Mouse (Mus musculus) heart, postnatal 25 days (tissue): Measurements from ENCODE around the gene Gm49369. TPM values are rescaled to one million over a fixed set of nuclear protein-coding genes. Genes with fewer than 3 reads are reported as not detected.

ENCODE experiments used
- DNase-seq: peaks from one replicate; pipeline ENCODE4 v3.0.0; 2022; ENCODE audit warnings: low spot score
- intact Hi-C: fragments of 180-260 bp; cut with DNase I; formaldehyde crosslinking; loops from one replicate; pipeline ENCODE4 v1.15.1; 2025
- total RNA-seq, 2 experiments: library from RNA; stranded (reverse); gene quantifications; 2 replicates each; pipeline ENCODE4 v1.2.3; 2021

Gm49369 gene
- total RNA-seq, 2 experiments from 2014 or later: 3.0 to 4.1 TPM

DNA sequence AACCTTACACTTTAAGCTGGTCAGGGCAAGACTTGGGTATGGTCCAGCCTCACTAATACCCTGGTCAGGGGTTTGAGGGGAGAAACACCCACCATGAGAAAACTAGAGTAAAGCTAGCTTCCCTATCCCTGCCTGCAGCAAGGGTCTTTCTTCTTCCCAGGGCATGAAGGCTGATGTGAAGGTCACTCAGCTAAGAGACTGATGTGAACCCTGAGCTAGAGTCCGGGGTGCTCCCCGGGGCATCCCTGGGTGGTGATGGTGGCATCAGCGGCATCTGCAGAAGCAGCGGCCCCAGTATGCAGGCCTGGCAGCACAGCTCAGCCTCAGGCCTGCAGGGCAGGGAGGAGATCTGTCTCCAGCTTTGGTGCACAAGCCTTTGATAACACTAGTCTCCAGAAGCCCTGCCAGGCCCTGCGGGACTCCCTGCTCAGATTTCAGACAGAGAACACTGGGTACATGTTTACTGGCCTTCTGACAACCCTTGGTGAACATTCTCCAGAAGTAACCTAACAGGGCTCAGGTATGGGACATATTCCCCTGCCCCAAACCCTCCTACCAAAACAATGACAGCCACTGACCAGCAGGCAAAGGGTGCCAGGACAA is 8.0 kb downstream of the Gm49369 start:
- no peak for DNase-seq
- intact Hi-C loops: no loop called here

DNA sequence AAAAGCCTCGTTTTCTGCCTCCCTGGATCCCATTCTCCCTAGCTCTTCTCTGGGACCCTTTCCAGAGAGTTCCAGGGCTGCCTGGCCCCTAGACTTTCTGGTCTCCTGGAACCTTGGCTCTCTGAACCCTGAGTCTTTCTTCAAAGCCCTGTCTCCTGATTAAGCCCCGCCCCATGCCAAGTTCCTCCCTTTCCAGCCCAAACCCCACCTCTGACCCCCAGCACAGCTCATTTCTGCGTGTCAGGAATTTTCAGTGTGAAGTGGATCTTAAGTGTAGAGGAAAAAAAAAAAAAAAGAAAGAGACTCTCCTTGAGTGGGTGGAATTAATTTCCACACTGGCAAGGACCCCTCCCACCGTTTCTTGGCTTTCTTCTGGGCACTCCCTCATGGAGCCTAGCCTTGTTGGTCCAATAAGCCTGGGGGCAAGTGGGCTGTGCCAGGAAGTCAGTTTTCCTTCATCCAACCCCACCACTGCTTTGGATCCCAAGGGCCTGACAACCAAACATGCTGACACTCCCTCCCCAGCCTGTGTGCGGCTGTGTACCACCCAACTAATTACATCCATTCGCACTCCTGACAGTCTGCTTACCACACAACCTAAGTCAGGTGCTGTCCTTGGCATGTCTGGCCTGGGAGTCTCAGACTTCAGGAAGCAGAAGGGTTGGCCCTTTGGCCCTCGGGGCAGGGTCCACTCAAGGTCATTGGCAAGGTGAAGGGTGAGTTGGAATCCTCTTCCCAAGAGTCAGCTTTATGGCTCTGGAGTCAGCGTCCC is 8.6 kb downstream of the Gm49369 start, which contains the start of gene Ifitm10:
Gene Ifitm10, minus strand, starts transcription at position 113 of the 772 bp plus-strand sequence.
- intact Hi-C loops: no loop called here
- DNase-seq: no peak

DNA sequence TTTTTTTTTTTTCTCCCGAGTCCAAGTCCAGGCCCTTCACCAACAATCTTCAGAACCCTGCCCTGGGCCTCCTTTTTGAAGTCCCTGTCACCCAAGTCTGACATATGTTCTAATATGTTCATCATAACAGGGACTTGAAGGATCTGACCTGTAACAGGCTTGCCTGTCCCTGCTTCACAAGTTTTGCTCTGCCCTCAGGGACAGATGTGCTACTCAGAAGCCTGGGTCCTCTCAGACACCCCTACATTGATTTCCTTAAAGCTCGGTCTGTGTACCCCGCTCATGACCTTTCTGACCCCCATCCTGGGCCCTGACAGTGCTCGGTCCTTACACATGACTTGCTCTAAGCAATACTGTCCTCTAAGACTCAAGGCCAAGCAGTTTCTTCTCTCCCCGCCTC is 9.4 kb downstream of the Gm49369 start:
- intact Hi-C loops: no loop called here
- DNase-seq: no peak

DNA sequence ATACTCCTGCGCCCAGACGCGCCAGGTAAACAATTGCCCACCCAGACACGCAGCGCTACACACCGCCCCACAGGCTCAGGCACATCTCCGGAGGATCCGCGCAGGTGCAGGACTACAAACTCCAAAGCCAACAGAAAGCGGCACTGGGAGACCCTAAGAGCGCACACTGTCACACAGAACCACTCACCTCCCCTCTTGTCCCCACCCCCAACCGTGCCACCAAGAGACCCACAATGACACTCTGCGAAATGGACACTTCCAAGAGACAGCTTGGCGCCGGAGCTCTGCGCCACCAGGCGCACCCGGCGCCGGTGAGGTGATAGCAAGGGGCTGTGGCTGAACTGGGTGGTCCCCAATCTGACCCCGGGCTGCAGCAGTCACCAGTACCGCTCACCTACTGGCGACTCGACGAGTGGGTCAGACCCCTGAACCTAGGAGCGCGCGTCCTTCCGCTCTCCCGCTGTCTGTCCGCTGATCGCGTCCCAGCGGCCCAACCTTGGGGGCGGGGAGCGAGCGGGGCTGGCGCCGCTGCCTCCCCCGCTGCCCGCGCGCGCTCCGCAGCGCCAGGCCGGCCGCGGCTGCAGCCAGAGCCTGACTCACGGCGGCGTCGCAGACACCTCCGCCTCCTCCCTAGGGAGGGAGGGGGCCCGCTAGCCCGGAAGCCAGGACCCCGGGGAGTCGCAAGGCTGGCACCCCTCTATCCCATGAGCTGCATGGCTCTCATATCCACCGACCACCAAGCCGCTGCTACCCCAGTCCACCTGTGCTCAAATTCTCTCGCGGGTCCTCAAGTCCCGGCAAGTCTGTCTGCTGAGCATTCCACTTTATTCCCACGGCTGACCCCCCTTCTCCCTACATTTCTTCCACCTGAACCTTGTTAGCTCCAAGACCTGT is 10.5 kb downstream of the Gm49369 start:
- intact Hi-C loops: no loop called here
- no peak for DNase-seq

DNA sequence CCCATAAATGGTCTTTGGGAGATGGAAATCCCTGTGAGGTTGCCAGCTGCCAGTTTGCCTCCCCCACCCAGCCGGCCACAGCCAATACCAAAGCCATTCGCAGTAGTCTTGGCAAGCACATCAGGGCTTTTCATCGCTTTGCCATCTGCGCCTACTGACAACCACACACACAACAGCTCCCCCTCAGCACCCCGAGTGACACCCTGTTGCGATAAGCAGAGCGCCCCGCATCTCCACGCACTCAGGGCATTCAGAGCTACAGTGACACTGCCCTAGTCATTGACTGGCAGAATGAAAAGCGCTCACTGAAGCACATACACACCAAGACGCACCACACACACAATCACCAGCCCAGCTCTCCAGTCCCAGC is 11.1 kb downstream of the Gm49369 start:
- intact Hi-C loops: no loop called here
- DNase-seq: no peak

DNA sequence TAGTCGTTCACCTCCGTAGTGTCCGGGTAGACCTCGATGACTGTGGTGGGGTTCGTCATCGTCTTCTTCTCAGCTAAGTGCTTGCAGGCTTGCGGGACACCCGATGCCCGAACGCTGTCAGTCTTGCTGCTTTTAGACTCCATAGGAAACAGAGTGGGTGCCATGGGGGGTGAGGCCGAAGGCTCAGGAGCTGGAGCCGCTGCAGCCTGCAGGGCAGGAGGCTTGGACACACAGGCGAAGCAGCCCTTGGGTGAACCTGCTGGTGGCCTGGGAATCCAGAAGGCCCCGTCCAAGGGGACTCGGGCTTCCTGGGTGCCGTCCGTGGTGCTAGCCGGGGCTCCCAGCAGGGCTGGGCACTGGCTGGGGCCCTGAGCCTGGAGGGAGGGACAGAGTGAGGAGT is 11.5 kb downstream of the Gm49369 start:
- no peak for DNase-seq
- intact Hi-C loops: no loop called here

DNA sequence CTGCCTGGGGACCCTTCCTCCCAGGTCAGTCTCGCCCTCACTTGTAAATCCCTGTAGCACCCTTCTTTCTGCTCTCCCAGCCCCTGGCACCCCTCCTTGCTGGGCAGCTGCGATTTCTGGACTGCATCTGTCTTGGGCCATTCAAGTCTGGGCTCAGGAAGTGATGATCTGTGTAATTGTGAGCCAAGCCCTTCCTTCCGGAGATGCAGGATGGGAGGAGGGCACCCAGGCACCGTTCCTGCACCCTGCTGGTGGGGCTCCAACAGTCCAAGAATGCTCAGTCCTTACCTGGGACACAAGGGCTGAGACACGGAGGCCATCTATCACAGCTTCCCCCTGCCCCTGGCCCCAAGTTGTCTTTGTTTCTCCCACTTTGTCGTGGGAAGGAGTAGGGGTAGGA is 12.6 kb downstream of the Gm49369 start:
- DNase-seq: no peak
- intact Hi-C loops: no loop called here

DNA sequence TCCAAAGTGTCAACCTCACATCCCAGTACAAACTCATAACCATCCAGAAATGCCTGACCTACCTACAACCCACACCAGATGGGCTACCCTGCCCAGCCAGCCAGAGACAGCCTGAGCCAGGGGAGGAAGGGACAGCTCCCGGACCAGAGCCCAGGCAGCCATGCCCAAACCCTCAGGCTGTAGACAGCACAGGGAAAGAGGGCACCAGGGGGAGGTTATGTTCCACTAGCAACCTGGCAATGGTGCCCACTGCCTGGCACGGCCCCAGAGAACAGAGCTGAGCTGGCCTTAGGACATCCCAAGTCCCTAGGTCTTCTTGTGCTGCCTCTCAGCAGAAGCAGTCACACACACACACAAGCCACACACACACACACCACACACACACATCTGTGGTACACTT is 13.6 kb downstream of the Gm49369 start:
- intact Hi-C loops: no loop called here
- no peak for DNase-seq

DNA sequence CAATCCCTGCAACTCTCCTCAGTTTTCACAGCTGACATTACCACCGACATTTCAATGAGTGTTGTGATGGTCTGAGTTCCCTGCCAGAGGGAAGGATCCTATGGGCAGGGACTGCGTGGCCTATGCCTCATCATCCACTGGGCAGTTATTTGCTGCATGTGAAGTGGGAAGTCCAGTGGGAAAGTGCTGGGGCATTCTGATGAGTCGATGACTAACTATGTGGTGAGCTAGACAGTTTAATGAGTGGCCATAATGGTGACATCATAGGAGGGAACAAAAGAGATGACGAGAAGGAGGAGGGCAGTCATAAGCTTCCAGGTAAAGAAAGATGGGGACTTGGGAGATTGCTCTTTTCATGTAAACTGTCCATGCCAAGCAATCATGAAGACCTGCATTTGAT is 19.4 kb downstream of the Gm49369 start:
- no peak for DNase-seq
- intact Hi-C loops: no loop called here

DNA sequence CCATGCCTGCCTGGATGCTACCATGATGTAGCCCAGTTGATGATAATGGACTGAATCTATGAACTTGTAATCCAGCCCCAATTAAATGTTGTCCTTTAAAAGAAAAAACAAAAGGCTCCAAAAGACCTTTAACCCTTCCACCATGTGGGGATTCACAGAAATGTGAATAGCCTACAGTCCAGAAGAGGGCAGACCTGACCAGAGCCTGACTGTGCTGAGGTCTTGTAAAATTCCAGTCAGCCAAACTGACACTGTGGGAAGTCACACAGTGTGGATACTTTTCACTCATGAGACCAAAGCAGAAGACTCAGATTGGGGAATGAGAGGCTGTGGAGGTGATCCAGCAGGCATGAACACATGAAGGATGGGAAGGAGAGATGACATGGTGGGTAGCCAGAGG is 21.7 kb downstream of the Gm49369 start:
- intact Hi-C loops: loop anchor here (2.0 kb wide), 2 partner anchors 66 to 74 kb away; partner anchors contain the start of gene Syt8
- DNase-seq: no peak

DNA sequence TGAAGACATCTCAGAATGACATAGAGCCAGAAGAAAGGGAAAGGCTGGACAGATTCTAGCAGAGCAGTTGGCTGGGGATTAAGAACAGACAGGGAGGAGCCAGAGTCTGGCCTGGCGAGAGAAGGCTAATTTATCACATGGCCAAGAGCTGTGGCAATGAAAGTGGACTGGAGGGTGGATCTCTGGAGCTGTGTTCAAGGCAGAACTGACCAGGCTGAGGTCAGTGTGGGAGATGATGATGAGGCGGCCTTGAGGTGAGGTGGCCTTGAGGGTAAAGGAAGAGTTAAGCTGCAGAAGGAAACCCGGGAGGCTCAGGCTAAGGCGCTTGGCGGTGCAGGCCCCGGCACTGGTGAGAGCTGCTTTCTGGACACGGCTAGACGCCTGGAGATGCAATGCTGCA is 23.3 kb downstream of the Gm49369 start:
- intact Hi-C loops: no loop called here
- no peak for DNase-seq

DNA sequence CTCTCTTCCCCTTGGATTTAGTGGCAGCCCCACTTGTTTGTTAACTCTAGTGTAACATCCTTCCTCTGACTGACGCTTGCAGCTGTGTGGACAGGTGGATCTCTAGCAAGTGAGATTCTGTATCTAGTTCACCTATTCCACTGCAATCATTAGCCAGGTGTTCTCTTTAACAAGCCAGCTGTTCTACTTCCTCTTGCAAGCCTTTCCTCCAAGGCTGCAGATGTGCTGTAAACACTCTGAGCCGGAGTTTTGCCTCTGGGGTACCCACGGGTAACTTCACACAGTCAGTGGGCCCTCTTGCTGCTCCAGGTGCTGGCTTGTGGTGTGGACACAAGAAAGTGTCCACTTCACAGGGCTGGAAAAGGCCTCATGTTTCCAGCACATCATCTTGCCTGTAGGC is 24.9 kb downstream of the Gm49369 start:
- intact Hi-C loops: no loop called here
- no peak for DNase-seq

DNA sequence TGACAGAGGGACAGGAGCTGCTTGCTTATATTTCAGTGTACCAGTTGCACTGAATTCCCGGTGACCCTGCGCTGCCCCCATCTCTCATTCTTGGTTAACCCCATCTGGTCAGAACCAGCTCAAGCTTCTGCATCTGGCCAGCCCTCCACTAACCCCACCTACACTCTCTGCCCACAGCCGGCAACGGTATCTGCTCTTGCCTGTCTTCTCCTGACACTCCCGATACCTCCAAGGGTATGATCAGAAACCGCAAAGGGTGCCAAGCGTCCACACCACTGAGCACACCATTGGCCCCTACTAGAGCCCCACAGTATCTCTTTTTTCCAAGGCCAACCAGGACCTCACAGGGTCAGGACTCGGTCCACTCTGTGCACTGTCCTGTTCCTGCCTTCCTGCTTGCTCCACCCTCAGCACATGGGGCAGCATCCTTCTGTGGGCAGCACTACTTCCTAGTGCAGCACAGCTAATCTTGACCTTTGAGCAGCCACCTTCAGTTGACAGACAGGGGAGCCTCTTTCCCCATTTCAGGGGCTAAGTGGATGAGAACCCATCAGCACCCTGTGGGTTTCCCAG is 27.7 kb downstream of the Gm49369 start:
- intact Hi-C loops: no loop called here
- DNase-seq: no peak

DNA sequence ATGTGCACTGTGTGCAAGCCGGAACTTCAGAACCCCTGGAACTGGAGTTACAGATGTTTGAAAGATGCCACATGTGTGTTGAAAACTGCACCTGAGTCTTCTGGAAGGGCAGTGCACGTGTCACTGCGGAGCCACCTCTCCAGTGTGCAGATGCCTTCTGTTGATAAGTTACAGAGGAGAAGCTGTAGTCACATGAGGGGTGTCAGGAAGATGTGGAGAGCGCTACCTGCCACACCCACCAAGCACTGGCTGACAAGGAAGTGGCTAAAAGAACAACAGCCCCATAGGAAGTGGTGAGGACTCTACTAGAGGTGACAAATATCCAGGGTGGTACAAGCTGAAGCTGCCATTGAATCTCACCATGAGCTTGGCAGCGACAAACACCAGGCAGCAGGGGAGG is 28.6 kb downstream of the Gm49369 start:
- intact Hi-C loops: no loop called here
- no peak for DNase-seq

DNA sequence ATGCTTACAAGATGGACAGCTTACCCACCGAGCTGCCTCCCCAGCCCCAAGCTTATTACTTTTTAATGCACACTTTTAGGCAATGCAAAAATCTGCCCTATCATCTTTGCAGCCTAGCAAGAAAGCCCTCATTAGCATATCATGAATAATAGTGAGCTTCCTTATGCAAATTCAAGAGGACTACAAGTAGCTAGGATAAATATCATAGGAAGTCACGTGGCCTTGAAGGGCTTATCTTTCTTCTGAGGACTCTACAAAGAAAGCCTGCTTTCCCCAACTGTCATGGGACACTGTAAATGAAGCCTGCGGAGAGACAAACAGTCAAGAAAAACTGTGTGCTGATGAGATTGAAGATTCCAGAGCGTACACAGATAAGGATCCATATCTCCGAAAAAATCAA is 30.9 kb downstream of the Gm49369 start:
- intact Hi-C loops: no loop called here

DNA sequence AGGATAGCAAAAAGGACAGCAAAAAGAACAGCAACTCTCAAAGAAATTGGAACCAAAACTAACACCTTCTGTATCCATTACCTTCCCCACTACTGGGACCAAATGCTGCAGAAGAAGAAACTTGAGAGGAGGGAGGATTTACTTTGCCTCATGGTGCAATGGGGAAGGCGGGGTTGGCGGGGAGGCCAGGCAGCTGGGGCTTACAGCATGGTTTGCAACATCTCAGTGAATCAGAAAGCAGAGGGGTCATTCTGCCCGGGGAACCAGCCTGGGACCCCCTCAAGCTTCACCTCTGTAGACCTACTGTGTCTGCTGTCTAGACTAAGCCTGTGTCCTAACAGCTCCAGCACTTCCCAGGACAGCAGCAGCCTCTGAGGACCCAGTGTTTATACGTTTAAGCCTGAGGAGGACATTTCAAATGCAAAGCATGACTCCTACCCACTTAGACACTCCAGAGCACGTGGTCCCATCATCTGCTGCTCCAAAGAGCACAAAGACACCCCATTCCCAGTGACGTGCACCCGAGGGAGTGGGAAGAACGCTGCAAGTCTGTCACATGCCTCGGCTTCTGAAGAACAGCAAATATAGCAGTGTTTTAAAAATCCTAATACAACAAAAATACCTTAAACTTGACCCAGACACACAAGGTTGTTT is 33.0 kb downstream of the Gm49369 start:
- intact Hi-C loops: no loop called here

More for the DNA sequence above, 30.9 kb downstream of the Gm49369 start:
- no peak for DNase-seq

DNA sequence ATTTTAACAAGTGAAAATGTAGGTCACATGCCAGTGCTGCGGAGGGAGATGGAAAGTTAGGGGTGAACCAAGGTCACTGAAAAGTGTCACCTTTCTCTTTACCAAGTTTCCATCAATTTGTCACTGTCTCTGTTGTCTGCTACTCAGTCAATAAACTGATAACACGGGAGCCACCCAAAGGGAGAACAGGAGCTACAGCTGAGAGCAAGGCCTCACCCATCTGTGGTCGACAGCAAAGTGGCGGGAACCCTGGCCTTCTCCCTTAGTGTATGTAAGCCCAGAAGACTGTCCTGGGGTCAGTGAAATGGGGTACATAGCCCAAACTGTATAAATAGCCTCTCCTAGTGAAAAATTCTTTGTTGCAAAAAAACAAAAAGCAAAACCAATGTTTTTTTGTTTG is 34.9 kb downstream of the Gm49369 start:
- no peak for DNase-seq
- intact Hi-C loops: no loop called here

More for the DNA sequence above, 33.0 kb downstream of the Gm49369 start:
- DNase-seq: no peak

DNA sequence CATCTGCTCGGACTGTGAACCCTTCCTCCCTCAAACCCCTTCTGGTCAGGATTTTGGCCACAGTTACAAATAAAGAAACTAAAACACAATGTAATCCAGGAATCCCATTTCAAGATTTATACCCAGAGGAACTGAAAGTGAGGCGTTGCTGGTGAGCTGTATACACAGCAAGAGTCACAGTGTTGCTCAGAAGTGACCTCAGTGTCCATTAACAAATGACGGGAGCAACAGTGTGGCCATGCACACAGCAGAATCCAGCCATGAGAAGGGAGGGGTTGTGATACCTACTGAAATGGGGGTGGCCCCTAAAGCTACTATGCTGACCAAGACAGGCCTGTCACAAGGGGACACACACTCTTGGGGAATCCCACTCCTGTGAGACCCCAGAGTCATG is 40.2 kb downstream of the Gm49369 start:
- DNase-seq: no peak
- intact Hi-C loops: no loop called here

DNA sequence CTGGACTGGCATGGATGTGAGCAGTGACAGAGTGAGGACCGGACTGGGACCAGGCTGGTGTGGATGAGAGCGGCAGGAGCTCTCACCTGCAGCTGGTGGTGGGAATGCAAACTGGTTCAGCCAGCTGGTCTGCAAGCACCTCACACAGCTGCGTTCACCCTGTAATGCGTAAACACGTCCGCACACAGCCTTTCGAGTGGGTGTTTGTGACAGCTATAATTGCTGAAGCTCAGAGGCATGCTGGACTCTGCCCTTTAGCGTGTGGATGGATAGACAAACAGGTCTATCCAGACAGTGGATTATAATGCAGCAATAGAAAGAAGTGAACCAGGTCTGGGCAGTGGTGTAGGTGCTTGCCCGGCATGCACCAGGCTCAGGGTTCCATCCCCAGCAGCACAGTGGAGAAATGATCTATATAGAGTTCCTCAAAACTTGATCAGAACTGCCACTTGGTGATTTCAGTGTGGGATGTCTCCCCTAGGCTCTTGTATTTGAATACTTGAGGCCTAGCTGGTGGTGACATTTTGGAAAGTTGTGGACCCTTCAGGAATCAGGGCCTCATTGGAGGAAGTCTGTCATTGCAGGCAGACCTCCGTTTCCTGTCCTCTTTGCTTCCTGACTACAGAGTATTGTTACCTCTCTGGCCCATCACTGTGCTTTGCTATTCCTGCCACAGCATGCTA is 40.8 kb downstream of the Gm49369 start:
- intact Hi-C loops: no loop called here
- DNase-seq: no peak
